Mouse (Mus musculus): ENCODE measurements around the gene Hoxb13.

GRCm38 (mm10) chr11:96203789-96204186 lies 9.7 kb downstream of the Hoxb13 start:
- no peak for TF ChIP-seq CTCF (IDR thresholded peaks at IDR 0.05; ENCODE audit: extremely low read depth, insufficient read length, insufficient replicate concordance, low read depth, low read length)
- no peak for TF ChIP-seq POLR2A (IDR thresholded peaks at IDR 0.05; ENCODE audit: low read depth, low read length)

Measured in small intestine, adult 2 months (tissue).